Mouse (Mus musculus) adrenal gland, postnatal 25 days (tissue): ENCODE measurements at regions not wholly inside any gene's neighbourhood (a gene's known extent, or its start where the extent isn't known, plus 50 kb on each side); places are given as distances from the start of the nearest gene placed in this dataset.
A peak's percentile ranks its signal among the peaks of the same experiment; 100 is the strongest.

Experiments
- DNase-seq: peaks from one replicate; pipeline ENCODE4 v3.0.0; 2021; ENCODE audit warnings: mixed read lengths

DNA sequence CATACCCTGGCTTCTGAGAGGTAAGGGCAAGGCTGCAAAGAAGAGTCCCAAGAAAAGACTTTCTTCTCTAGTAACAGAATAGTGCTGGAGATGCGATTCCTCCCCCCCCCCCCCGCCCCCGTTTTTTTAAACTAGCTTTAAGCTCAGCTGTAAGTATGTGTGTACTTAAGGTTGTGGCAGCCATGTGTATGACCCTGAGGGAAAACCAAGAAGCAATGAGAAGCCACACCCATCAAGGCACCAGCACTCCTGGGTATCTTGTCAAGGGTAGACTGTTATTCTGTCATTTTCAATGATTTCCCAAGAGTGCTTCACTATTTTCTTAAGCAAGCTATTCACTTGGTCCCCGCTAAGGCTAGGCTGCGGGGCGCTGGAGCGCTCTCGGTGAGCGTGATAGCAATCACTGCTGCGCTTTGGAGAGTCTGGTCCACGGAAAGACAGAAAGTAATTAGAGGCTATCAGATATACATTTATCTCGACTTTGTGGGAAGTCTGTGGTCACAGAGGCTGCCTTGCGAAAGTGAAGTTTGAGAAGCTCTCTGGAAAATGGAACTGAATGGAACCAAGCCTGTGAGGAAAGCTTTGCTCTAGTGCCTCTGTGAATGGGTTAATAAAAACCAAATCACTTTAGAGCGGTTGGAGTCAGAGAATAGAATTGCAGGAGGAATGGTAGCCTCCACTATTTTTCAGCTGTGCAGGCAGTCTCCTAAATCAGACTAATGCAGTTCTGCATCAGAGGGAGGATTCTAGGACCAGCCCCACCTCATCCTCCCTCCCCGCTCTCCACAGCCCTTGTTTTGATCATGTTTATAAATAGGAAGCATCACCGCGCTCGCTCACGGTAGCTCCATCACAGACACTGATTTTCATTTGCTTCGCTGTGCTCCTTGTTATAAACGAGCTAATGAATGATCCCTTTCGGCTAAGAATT lies 114.8 kb upstream of the Bmp2 start:
- no peak for DNase-seq

- no peak for DNase-seq
Measured at GRCm38 (mm10) chr2:133438018-133438417, 113.9 kb upstream of the Bmp2 start.

GRCm38 (mm10) chr2:133443024-133443423 lies 108.9 kb upstream of the Bmp2 start:
- DNase-seq: no peak

- peak; percentile 20 for DNase-seq
Measured at GRCm38 (mm10) chr2:133443490-133443889, 108.5 kb upstream of the Bmp2 start.

GRCm38 (mm10) chr2:133452947-133453346 lies 99.0 kb upstream of the Bmp2 start:
- no peak for DNase-seq

DNA sequence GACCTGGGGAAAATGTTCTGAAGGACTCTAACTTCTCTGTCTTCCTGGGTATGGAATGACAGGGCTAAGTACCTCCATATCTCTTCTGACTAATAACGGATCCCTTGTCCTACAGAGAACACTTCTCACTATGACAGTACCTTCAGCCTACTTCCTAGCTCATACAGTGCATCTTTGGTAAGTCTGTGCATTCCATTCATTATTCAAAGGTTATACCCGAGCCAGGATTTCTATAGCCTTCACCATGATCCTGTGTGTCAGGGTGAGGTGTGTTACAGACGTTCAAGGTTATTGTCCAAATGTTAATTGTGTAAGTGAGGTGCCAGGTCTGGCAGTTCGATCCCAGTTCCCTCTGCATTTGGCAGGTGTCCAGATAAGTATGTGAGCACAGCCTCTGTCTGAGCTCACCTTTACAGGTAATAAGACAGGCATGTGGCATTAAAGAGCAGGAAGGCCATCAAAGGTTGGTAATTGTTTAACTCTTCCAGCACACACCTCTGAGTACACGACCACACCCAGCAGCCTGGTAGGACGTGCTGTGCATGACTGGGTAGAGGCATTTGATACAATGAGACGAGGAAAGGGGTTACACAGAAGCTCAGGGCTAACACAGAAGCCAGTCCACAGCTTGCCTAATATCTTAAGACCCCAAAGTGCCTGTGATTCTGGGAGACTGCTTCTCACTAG lies 96.3 kb upstream of the Bmp2 start:
- DNase-seq: no peak

GRCm38 (mm10) chr2:133456785-133457184 lies 95.2 kb upstream of the Bmp2 start:
- no peak for DNase-seq

GRCm38 (mm10) chr2:133458735-133459134 lies 93.2 kb upstream of the Bmp2 start:
- DNase-seq: no peak

- DNase-seq: no peak
Measured at GRCm38 (mm10) chr2:133460814-133461213, 91.1 kb upstream of the Bmp2 start.

DNA sequence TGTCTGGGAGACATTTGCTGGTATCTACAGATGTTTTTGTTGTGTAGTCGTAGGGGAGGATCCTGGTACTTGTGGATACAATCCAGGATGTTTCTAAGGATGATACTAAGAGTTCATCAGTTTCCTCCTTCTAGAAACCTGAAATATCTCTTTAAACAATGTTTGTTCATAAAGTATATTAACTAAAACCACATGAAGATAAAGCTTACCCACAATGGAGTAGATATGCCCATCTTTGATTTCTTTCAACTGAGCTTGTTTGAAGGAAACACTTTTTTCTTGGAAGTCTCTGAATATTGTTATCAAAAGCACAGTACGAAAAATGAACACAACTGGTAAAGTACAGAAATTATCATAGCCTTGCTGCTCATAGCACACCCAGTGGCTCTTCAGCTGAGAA lies 89.6 kb upstream of the Bmp2 start:
- no peak for DNase-seq

DNA sequence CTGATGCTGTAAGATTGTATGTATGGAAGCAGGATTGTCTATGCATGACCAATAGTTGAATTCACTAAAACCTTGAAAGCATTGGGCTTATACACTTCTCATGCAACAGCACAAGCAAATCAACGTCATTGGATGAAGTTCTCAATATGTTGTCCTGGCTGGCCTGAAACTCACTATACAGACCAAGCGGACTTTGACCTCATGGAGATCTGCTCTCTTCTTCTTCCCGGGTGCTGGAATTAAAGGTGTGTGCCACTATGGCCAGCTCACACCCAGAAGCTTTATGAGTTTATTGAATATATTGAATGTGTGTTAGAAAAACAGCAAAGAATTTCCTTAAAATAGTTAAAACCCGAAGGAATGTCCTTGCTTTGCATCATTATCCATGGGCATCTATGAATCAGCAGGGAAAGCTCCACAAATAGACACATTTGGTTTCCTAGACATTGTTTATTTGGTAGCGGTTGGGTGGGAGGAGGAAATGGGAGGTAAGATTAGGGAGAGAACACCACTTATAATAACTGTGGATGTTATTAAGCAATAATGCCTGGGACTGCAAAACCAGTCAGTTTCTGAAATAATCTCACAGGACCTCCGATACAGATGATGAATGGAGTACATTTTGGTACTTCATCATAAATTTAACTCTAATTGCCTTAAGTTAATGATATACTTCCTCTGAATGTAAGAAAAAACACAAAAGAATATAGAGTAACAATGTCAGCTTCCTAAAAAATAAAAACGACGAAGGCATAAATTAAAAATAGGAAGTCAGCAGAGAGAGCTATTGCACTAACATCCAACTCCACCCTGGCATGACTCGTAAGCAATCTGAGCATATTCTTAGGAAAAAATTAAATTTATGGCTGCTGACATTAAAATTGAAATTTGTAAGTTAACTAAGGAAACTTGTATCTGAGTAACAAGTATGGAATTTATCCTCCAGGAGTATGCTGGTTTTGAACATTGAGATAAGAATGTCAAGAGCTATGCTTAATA lies 84.5 kb upstream of the Bmp2 start:
- DNase-seq: no peak

DNA sequence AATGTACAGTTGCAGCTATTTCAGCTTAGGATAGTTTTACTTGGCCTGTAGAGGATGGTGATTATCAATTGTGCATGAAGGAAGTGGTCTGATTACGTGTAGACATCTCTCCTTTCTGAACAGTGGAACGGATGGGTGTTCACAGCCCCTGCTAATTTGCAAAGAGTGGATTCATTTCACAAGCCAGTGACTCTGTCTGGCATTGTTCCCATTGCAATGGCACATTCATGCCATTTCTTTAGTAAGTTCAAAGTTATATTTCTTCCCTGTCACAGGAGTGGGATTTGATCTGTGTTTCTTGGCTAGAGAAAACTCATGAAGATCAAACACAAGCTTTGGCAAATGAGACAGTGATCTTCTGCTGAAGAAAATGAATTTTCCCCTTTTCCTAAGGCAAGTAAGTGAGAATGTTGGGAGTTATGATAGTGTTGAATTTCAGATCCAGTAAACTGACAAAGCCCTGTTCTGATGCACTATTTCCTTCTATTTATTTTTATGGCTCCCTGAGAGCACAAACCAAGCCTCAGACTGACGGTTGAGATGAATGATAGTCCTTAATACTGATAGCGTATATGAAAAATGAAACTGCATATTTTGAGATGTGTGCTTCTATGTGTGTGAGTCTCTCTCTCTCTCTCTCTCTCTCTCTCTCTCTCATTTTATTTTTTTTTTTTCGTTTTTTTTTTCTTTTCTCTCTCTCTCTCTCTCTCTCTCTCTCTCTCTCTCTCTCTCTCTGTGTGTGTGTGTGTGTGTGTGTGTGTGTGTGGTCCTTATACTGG lies 78.8 kb upstream of the Bmp2 start:
- DNase-seq: no peak

- DNase-seq: no peak
Measured at GRCm38 (mm10) chr2:133474174-133474573, 77.8 kb upstream of the Bmp2 start.

GRCm38 (mm10) chr2:133480870-133481269 lies 71.1 kb upstream of the Bmp2 start:
- no peak for DNase-seq

GRCm38 (mm10) chr2:133481305-133481704 lies 70.7 kb upstream of the Bmp2 start:
- no peak for DNase-seq

- DNase-seq: no peak
Measured at GRCm38 (mm10) chr2:133481785-133482184, 70.2 kb upstream of the Bmp2 start.

DNA sequence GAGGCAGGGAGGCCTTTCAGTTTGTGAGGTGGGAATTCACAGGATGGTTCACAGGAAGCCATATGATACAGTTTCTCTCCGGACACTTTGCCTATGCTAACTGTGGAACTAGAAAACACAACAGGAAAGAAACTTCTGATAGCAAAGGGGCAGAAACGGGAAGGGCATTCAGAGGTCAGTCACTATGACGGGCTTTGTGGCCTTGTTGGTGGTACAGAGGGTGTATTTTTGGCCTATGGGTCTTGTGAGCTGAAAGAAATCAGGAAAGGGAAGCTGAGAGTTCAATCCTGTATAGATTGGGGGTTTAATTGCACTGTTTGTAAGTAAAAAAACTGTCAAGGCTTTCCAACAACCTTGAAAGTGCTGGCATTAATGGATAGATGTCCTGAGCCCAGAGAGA lies 56.5 kb upstream of the Bmp2 start:
- DNase-seq: no peak

- no peak for DNase-seq
Measured at GRCm38 (mm10) chr2:133496389-133496788, 55.6 kb upstream of the Bmp2 start.

- DNase-seq: no peak
Measured at GRCm38 (mm10) chr2:133497071-133497470, 54.9 kb upstream of the Bmp2 start.

- DNase-seq: no peak
Measured at GRCm38 (mm10) chr2:133497541-133498185, 54.3 kb upstream of the Bmp2 start.

DNA sequence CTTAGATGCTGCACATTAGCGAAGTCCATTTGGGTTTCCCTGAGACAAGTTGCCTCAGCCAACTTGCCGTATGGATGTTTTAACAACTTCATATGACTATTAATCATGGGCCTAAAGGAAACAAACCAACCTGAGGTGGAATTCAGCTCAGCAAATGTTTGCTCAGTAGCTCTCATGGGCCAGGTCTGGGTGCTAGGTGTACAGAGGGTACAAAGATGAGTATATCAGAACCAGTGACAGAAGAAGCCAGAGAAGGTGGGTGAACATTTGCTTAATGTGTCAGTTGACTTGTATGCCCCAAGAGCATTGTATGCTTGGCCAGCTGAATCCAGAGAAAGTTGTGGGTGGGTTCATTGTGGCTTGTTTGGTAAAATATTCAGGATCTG lies 53.8 kb upstream of the Bmp2 start:
- DNase-seq: no peak
